Mouse (Mus musculus) left cerebral cortex, postnatal 25 days (tissue): ENCODE measurements around the gene Cfap61. TPM values are rescaled to one million over a fixed set of nuclear protein-coding genes. Genes with fewer than 3 reads are reported as not detected.
A peak's percentile ranks its signal among the peaks of the same experiment; 100 is the strongest.

Experiments used
- DNase-seq, 2 experiments: peaks; one replicate each; pipeline ENCODE4 v3.0.0; 2022; ENCODE audit warnings: low spot score in 2 of 2, mixed read lengths in 1 of 2
- intact Hi-C: fragments of 180-260 bp; cut with DNase I; formaldehyde crosslinking; loops from one replicate; pipeline ENCODE4 v1.15.1; 2025
- total RNA-seq, 2 experiments: library from RNA; stranded (reverse); gene quantifications; 2 replicates each; pipeline ENCODE4 v1.2.3; 2021

Cfap61 gene
- total RNA-seq, 2 experiments from 2014 or later: 3.2 to 4.1 TPM

DNA sequence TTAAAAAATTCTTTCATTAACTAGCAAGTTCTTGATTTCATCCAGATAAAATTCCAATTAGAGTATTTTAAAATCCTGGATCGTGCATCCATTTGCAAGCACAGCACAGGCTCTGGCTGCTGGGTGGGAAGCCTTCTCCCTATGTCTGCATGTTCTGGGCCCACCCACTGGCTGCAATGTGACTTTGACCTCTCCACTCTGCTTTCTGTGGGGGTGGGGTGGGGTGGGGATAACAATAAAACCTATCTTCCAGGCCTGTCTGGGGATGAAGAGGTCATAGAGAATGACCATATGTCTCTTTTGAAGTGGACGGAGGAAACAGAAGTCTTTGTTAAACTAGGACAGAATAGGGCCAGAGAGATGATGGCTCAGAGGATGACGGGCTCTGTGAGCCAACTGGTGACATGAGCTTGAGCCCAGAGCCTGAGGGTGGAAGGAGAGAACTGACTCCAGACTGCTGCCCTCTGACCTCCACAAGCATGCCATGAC, 183.4 kb downstream of the Cfap61 start:
- intact Hi-C loops: no loop called here
- no peak for DNase-seq

DNA sequence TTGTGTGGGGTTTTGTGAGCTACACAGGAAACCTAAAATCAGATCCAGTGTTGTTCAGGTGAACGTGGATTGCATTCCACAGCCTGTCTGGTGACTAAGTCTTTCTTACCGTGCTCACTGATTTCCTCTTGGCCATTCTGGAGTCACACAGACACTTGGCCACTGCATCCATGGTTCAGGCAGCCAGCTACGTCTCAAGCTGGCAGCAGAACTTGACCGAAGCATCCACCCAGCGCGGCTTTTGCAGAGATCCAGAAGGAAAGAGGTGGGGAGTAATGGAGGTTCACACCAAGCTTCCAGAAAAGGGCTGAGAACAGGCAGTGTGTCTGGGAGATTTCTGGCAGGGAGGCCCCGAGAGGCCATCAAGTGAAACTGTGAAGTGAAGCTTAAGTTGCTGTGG, 187.0 kb downstream of the Cfap61 start:
- intact Hi-C loops: no loop called here

DNA sequence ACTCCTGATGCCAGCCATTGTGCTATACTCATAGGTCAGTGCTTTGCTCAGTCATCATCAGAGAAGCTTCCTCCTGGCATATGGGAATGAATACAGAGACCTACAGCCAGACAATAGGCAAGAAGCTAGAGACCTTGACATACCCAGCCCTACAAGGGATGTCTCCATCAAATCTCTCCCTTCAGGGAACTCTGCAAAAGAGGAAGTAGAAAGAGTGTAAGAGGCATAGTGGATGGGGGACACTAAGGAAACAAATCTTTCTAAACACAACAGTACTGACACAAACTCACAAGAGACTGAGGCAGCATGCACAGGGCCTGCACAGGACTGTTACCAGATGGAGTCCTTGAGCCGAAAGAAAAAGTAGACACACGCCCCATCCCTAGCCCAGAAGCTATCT, 190.5 kb downstream of the Cfap61 start:
- intact Hi-C loops: no loop called here
- DNase-seq: no peak

More for the DNA sequence above, 187.0 kb downstream of the Cfap61 start:
- no peak for DNase-seq

DNA sequence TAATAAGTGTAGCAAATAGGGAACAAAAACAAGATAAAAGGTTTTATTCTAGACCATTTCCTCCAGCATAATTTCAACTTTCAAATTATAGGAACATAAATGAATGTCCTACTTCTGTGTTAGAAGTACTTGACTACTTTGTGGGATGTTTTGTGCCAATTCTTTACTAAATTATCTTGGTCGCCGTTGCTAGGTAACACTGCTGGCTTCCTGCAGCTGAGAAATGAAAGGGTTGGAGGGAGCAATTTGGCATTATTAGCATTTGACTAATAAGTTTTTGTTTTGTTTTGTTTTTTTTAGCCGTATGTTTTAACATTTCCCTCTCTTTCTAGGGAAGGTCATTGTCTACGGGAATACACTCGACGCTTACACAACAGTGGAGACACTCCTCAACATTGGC, 194.0 kb downstream of the Cfap61 start:
- no peak for DNase-seq
- intact Hi-C loops: no loop called here

DNA sequence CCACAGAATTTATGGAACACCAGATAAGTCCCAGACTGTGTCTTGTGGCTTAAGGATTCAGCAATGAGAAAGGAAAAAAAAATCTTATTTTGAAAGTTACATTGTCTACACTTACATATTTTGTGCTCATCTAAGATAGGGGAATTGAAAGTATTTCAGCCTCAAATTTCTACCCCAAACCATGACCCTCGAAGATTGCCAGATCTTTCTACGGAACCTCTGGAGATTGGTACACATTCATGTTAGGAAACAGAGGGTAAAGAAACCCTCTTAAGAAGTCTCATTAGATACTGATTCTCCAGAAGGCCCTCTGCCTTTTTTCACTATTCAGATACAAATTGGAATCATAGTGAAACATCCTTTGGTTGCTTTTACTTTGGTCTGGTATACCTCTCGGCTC, 195.9 kb downstream of the Cfap61 start:
- no peak for DNase-seq
- intact Hi-C loops: no loop called here

DNA sequence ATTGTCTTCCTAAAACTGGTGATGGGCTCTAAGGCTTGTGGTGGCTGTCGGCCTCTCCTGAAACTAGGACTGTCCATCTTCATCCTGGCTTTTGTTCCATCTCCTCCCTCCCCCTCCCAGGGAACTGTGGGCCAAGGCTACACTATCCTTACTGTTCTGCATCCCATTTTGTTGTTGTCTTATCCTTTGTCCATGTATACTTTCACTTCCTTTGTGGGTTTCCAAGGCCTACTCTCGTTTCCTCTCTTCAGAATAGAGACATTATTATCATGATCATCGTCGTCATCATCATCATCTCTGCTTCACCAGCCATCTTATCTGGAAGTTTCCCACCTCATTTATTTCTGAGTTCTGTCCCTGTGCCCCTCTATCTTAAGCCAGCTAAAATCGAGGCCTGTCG, 199.7 kb downstream of the Cfap61 start:
- intact Hi-C loops: no loop called here
- DNase-seq: no peak

DNA sequence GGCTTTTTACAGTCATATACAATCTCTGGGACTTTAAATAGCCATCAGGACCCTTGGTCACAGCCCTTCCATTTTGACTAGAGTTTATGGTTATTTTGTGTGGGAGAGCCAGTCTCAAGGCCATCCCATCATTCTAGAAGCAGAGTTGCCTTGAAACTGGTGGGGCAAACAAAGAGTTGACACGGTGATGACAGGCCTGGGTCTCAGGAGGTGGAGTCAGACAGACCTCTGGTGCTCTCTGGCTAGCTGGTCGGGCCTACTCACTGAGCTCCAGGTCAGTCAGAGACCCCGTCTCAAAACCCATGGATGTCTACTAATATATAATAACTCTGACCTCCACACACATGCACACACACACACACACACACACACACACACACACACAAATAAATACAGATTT, 206.1 kb downstream of the Cfap61 start:
- DNase-seq: no peak
- intact Hi-C loops: no loop called here

DNA sequence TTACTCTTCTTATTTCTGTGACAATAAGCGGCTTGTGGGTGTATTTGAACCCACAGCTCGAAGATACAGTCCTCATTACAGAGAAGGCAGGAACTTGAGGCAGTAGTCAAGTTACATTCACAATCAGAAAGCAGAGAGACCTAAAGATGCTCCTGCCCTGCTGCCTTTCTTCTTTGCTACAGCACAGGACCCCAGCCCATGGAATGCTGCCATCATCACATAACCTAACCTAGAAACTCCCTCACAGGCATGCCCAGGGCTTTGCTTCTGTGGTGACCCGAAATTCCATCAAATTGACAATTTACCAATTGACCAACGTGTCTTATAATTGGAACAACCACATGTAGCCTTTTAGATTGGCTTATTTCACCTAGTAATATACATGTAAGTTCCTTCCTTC, 212.7 kb downstream of the Cfap61 start:
- intact Hi-C loops: no loop called here
- no peak for DNase-seq

DNA sequence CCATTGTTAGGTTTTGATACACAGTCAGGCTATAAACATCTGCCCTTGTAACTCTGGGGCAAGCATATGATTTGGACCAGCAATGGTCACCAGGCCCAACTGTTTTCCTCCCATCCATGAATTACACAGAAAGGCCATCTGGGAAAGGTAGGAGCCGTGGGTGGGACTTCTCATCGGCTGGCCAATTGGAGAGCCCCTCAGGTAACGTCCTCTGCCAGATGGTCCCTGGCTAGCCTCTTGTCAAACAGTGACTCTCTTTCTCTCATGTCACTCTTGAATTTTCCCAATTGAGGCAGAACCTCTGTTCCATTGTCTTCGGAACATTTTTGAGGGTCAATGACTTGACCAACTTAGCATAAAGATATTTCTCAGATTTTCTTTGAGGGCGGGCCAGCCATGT, 213.2 kb downstream of the Cfap61 start:
- intact Hi-C loops: no loop called here
- no peak for DNase-seq

DNA sequence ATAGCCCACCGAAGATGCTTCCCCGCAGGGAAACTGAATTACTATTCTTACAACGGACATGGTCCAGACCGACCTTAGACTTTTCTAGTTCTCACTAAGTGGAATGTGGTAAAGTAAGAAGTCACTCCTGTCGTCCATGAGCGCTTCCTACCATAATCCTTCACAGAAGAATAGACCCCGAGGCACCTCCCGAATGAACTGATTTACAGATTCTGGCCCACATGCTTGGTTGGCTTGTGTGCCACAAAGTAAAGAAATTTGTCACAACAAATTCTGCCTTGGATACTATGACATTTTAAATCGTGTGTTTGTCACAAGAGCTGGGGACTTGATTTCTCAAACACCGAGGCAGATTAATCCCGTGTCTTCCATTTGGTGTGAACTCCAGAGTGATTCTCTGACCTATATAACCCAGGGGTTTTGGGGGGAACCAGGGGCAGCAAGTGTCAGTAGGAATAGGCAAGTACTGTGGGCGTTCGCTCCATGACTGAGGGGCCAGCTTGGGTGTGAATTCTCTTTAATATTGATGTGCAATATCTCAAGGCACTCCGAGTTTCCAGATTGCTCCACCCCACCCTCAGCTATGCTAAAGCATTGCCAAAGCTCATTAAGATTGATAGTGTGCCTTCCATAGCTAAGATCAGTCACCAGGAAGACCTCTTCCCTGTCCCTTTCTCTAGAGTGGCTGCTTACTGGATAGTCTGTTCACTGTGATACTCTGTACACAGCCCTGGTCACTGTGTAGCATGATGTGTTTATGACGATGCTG, 214.8 kb downstream of the Cfap61 start:
- DNase-seq: no peak
- intact Hi-C loops: no loop called here

DNA sequence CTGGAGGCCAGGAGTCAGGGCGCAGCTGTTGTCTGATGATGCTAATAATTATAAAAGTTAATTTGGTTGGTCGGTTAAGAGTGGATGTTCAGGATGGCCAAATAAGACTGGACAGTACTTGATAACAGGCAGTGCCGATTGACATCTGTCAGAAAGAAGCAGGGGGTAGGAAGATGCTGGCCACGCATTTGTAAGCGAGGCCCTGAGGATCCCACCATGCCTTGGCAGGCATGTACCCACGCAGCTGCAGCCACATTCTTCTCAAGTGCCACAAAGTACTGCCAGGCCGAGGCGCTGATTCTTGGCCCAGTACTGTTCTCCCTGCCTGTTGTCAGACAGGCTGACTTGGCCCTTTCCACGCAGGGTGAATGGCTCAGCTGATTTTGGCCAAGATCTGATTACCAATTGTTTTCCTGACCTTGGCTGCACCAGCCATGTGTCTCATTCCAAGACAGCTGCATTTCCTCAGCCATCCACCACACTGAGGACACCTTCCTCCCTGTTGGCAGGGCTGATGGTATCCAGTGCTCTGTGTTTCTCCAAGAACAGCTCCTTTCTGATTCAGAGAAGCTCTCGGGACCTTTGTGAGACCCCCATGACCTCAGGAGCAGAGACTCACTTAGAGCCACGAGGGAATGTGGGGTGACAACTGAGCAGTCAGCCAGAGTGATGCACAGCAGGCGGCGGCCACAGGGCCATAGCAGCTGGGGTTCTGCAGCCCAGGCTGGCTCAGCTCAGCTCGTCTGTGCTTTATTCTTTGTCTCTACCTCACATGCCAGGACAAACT, 233.6 kb downstream of the Cfap61 start:
- DNase-seq: no peak
- intact Hi-C loops: no loop called here

DNA sequence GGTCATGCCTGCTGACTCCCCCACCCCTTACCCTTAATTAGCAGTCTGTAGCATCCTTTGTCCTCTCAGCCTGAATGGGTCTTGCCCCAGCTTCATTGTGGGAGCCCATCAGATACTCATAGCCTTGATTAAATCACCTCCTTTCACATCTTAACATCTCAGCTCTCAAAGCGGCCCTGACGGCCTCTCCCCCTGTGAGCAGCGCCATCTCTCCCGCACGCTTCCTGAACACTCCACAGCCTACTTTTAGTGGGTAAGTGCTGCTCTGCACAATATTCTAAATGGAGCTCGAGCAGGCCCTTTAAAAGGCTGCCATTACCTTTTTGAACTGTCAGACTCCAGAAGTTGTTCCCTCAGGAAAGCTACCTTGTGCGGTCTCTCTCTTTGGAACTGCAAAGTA, 234.9 kb downstream of the Cfap61 start:
- no peak for DNase-seq
- intact Hi-C loops: no loop called here

DNA sequence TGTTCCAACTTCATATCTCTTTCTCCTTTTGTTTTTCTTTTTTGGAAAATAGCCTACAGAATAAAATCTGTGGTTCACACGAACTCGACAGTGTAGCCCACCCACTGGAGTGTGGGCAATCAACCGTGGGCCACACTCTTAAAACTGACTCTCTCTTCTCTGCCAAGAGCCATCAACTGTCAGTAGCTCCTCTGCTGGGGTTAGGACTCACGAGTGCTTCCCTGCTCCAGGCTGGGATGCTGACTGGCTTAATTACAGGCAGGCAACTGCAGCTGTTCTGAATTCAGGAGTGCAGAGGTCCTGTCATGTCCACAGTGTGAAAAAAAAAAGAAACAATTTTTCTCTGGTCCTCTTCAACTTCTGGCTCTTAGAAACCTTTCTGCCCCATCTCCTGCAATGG, 237.5 kb downstream of the Cfap61 start:
- intact Hi-C loops: no loop called here
- DNase-seq: no peak

DNA sequence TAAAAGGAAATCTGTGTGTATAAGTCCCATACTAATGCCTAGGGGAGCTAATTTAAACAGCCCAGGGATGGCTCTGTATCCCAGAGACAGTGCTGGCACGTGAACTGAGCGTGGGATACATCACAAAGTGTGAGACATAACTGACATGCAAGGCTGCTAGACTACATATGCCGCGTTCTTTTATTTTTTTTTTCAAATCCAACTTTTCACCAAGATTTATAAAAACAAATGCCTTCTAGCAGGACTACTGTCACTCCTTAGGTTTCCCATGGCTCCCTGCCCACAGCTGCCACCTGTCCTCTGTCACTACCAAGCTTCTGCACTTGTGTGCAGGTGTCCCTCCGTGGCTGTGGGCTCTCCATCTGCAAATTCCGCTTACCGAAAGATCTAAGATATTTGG, 239.6 kb downstream of the Cfap61 start:
- intact Hi-C loops: no loop called here

DNA sequence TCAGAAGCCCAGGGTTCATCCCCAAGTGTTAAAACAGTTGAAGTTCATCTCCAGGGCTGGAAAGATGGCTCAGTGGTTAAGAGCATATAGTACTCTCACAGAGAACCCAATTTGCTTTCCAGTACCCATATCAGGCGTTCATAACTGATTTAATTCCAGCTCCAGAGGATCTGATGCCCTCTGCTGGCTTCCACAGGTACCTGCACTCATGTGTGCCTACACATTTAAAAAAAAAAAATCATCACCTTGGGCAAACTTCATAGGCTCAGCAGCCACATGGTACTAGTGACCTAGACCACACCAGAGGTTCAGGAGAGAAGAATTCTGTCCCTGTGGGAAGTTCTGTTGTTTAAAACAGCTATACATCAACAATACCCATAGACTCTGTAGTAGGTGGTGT, 244.1 kb downstream of the Cfap61 start:
- intact Hi-C loops: no loop called here
- no peak for DNase-seq

More for the DNA sequence above, 239.6 kb downstream of the Cfap61 start:
- DNase-seq: peak; percentile 55 to 66

DNA sequence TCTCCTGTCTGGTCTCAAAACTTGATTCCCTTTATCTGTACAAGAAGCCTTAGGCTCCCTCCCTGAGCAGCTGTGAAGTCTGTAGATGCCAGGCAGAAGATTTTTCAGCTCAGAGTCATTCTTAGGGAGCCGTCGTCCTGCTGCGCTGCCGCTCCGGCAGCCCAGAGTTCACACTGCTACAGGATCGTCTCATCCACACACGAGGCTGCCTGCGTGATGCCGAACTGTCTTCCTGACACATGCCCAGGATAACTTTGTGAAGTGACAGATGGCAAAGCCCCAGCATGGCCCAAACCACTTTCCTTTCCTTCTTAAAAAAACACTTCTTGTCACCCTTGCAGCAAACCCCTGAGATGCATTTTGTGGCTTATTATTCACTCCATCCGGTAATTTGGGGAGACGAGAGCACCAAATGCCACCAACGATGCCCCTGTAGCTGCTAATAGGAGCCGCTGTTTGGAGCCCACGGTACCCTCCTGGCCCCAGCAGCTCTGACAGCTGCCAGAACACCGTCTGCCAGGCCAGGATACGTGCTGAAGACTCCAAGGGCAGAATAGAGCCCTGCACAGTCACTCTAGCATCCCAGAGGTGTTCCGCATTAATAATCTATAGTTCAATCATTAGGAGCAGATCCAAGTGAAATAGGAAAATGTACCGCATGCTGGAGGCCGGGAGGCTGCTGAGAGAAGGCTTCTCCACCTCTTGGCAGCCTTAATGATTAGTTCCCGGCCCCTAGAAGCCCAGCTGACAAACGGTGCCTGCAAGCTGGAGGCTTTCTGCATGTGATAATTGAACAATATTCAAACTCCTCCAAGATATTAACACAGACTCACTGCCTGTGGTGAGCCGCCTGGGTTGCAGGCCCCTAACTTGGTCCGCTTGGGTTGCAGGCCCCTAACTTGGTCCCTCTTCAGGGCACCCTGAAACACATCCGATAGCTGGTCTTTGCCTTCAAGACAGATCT, 249.5 kb downstream of the Cfap61 start:
- intact Hi-C loops: no loop called here
- no peak for DNase-seq

DNA sequence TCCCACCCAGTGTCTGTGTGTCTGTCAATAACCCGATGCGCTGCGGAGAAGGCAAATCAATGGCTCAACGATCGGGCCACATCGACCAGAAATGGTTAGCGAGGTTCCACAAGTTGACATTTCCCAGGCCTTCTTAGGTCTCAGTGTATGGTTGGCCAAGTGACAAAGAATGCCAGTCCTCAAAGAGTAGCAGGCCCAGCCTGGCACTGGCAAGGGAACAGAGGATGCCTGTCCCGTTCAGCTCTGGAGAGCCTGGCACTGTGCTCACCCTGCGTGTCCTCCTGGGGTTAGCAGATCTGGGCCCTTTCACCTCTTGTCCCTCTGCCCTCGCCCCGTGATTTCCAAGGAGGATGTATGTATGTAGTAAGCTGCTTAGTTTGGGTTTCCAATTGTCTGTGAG, 261.5 kb downstream of the Cfap61 start:
- DNase-seq: no peak
- intact Hi-C loops: no loop called here

DNA sequence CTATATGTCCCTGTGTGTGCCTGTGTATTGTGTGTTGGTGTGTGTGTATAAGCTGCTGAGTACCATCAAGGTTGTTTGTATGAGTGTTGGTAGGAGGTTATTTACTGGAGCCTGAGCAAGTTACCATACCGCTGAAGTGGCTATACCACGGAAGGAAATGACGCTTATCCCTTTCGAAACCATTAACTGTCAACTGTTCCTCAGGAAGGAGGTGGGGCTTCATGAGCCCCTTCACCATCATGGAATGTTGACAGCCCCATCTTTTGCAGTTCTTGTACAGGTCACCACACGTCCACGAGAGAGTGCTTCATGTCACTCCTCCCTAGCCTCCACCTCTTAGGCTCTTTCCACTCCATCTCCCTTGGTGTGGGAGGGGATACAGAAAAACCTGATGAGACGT, 263.4 kb downstream of the Cfap61 start:
- intact Hi-C loops: no loop called here
- DNase-seq: no peak

DNA sequence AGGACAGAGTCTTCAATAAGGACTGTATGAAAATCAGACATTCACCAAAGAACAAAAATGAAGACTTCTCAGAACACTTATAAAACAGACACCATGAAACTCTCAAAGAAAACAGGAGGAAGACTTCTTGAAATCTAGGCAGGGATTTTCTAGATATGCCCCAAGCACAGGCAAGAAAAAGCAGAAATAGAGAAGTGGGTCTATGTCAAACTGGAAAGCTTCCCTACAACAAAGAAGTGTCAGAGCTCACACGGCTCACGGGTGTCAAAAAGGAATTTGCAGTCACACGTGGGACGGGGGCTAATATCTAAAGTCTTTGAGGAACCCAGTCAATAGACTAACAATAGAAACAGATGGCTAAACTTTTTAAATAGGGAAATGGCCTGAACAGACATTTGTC, 276.4 kb downstream of the Cfap61 start:
- intact Hi-C loops: no loop called here

DNA sequence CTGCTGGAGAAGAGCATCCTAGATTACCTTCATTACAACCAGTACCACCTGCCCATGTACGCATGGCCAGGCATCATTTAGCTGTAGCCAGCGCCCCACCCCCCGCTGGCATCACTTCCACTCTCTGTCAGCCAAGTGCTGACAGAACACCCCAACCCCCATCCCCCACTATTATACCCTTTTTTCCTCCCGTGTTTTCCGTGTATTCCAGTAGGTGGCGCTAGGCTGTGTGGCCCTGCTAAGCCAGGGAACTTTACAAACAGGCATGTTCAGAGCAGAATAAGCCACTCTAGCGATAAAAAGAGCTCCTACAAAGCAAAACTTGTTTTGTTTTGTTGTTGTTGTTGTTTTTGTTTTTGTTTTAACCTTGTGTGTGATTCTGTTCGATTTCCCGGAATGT, 280.1 kb downstream of the Cfap61 start:
- peak; percentile 46 to 68 for DNase-seq
- intact Hi-C loops: loop anchor here (5.0 kb wide), 2 partner anchors 78 to 198 kb away; no protein-coding TSS in a partner anchor

More for the DNA sequence above, 276.4 kb downstream of the Cfap61 start:
- no peak for DNase-seq
